ENCODE assay signal across 23 mouse cellular contexts in the genomic region with DNA sequence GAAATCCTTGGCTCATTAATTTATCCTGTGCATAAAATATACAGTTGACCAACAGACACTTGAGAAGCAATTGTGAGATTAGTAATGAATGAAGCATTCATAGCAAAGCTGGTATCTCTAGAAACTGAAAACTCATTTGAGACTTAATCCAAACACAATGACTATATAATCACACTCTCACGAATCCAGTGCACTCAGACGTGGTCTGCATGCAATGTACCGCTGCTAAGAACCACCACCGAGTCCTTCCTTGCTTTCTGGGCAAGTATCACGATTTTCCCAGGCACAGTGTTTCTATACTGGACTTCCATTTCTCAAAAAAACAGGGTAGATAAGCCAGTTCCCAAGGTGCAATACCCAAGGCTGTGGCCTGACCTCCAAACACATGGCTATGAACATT.
DNase-seq lines count a peak whose midpoint lies in the region; ATAC-seq and TF ChIP-seq lines count a peak whose summit lies in the region.
"Had no signal": no experiment of that assay in that cellular context is flagged by ENCODE, and none has a peak within 500 bp of the region (broad histone marks: within the 10 kb centered on the region; RNA-seq: fewer than 3 reads in every experiment).

No protein-coding gene starts in this region.

- H3K9ac ChIP-seq in forebrain, embryonic 12.5 days, result no peak overlapping the region
- H3K9ac ChIP-seq in forebrain, embryonic 16.5 days (replicated peaks; ENCODE audit: low read depth, low read length), result no peak overlapping the region
- H3K9ac ChIP-seq in midbrain, embryonic 11.5 days (ENCODE audit: low read length), result no peak overlapping the region
- H3K9ac ChIP-seq in midbrain, postnatal 0 days (replicated peaks; ENCODE audit: low read length, poor library complexity, severe bottlenecking), result no peak overlapping the region
- H3K9ac ChIP-seq in midbrain, embryonic 14.5 days (replicated peaks; ENCODE audit: low read length), result no peak overlapping the region
- H3K9ac ChIP-seq: embryonic facial prominence, embryonic 12.5 days; forebrain, postnatal 0 days had no signal

- no peaks in the 10 kb centered on the region for H3K27me3 ChIP-seq in forebrain, embryonic 12.5 days
- no peaks in the 10 kb centered on the region for H3K27me3 ChIP-seq in forebrain, embryonic 16.5 days (replicated peaks; ENCODE audit: control insufficient read depth, insufficient read depth, low read length)
- H3K27me3 ChIP-seq in midbrain, embryonic 11.5 days (ENCODE audit: control insufficient read depth, insufficient read depth, low read length), result no peaks in the 10 kb centered on the region
- no peaks in the 10 kb centered on the region for H3K27me3 ChIP-seq in midbrain, postnatal 0 days (ENCODE audit: insufficient read depth, low read length)
- no peaks in the 10 kb centered on the region for H3K27me3 ChIP-seq in midbrain, embryonic 14.5 days (ENCODE audit: control insufficient read depth, insufficient read depth, low read length)
- no peaks in the 10 kb centered on the region for H3K27me3 ChIP-seq in midbrain, embryonic 10.5 days (ENCODE audit: low read depth, poor library complexity, severe bottlenecking)
- H3K27me3 ChIP-seq: CH12.LX; embryonic facial prominence, embryonic 12.5 days; Patski had no signal

- H3K4me2 ChIP-seq in forebrain, embryonic 12.5 days, result no peak overlapping the region
- no peak overlapping the region for H3K4me2 ChIP-seq in forebrain, embryonic 16.5 days (ENCODE audit: low read length)
- no peak overlapping the region for H3K4me2 ChIP-seq in midbrain, embryonic 11.5 days
- no peak overlapping the region for H3K4me2 ChIP-seq in midbrain, postnatal 0 days (ENCODE audit: low read depth, low read length, poor library complexity, severe bottlenecking)
- H3K4me2 ChIP-seq in midbrain, embryonic 14.5 days (ENCODE audit: low read length), result no peak overlapping the region
- H3K4me2 ChIP-seq: embryonic facial prominence, embryonic 12.5 days had no signal

- H3K4me3 ChIP-seq in forebrain, embryonic 12.5 days (replicated peaks), result no peak overlapping the region
- H3K4me3 ChIP-seq in forebrain, embryonic 16.5 days (replicated peaks; ENCODE audit: low read length), result no peak overlapping the region
- H3K4me3 ChIP-seq in midbrain, embryonic 11.5 days (ENCODE audit: low read depth, low read length), result no peak overlapping the region
- no peak overlapping the region for H3K4me3 ChIP-seq in midbrain, postnatal 0 days (ENCODE audit: low read depth, low read length)
- H3K4me3 ChIP-seq in midbrain, embryonic 14.5 days (replicated peaks; ENCODE audit: low read depth, low read length), result no peak overlapping the region
- no peak overlapping the region for H3K4me3 ChIP-seq in midbrain, embryonic 10.5 days
- H3K4me3 ChIP-seq: embryonic facial prominence, embryonic 10.5 days; embryonic facial prominence, embryonic 12.5 days had no signal

- H3K4me1 ChIP-seq in forebrain, embryonic 12.5 days, result no peaks in the 10 kb centered on the region
- no peaks in the 10 kb centered on the region for H3K4me1 ChIP-seq in forebrain, embryonic 16.5 days (replicated peaks; ENCODE audit: control insufficient read depth, insufficient read depth, low read length)
- H3K4me1 ChIP-seq in midbrain, embryonic 11.5 days (ENCODE audit: control insufficient read depth, insufficient read depth, low read length), result no peaks in the 10 kb centered on the region
- no peaks in the 10 kb centered on the region for H3K4me1 ChIP-seq in midbrain, postnatal 0 days (ENCODE audit: insufficient read depth, low read length)
- no peaks in the 10 kb centered on the region for H3K4me1 ChIP-seq in midbrain, embryonic 14.5 days (ENCODE audit: control insufficient read depth, insufficient read depth, low read length)
- no peaks in the 10 kb centered on the region for H3K4me1 ChIP-seq in midbrain, embryonic 10.5 days
- H3K4me1 ChIP-seq: embryonic facial prominence, embryonic 10.5 days; embryonic facial prominence, embryonic 12.5 days had no signal

- no peak for TF ChIP-seq CTCF in midbrain, postnatal 0 days (IDR thresholded peaks at IDR 0.05)

- no peak overlapping the region for H3K27ac ChIP-seq in forebrain, embryonic 12.5 days
- no peak overlapping the region for H3K27ac ChIP-seq in forebrain, embryonic 16.5 days (ENCODE audit: low read length)
- H3K27ac ChIP-seq in midbrain, embryonic 11.5 days (ENCODE audit: low read depth, low read length), result no peak overlapping the region
- no peak overlapping the region for H3K27ac ChIP-seq in midbrain, postnatal 0 days (ENCODE audit: low read depth, low read length)
- H3K27ac ChIP-seq in midbrain, embryonic 14.5 days (replicated peaks; ENCODE audit: low read depth, low read length), result no peak overlapping the region
- H3K27ac ChIP-seq in midbrain, embryonic 10.5 days (replicated peaks), result no peak overlapping the region
- H3K27ac ChIP-seq: embryonic facial prominence, embryonic 10.5 days; embryonic facial prominence, embryonic 12.5 days had no signal

- 54% methylated on average over 5 of the region's 5 CpGs for WGBS in forebrain, embryonic 12.5 days
- WGBS in forebrain, embryonic 16.5 days, result 52% methylated on average over 5 of the region's 5 CpGs
- 61% methylated on average over 5 of the region's 5 CpGs for WGBS in midbrain, embryonic 11.5 days
- WGBS in midbrain, postnatal 0 days, result 64% methylated on average over 5 of the region's 5 CpGs
- WGBS in midbrain, embryonic 14.5 days, result 62% methylated on average over 5 of the region's 5 CpGs
- 80% methylated on average over 5 of the region's 5 CpGs for WGBS in midbrain, embryonic 10.5 days

- no peaks in the 10 kb centered on the region for H3K9me3 ChIP-seq in forebrain, embryonic 12.5 days
- H3K9me3 ChIP-seq in forebrain, embryonic 16.5 days (ENCODE audit: control insufficient read depth, low read length), result no peaks in the 10 kb centered on the region
- H3K9me3 ChIP-seq in midbrain, embryonic 11.5 days (ENCODE audit: control insufficient read depth, low read length), result no peaks in the 10 kb centered on the region
- no peaks in the 10 kb centered on the region for H3K9me3 ChIP-seq in midbrain, postnatal 0 days (ENCODE audit: low read length)
- no peaks in the 10 kb centered on the region for H3K9me3 ChIP-seq in midbrain, embryonic 14.5 days (ENCODE audit: control insufficient read depth, low read length)
- no peaks in the 10 kb centered on the region for H3K9me3 ChIP-seq in midbrain, embryonic 10.5 days (replicated peaks)
- H3K9me3 ChIP-seq: embryonic facial prominence, embryonic 10.5 days; embryonic facial prominence, embryonic 12.5 days; G1E had no signal

- no peaks in the 10 kb centered on the region for H3K36me3 ChIP-seq in forebrain, embryonic 12.5 days (replicated peaks)
- H3K36me3 ChIP-seq in forebrain, embryonic 16.5 days (ENCODE audit: control insufficient read depth, insufficient read depth), result no peaks in the 10 kb centered on the region
- H3K36me3 ChIP-seq in midbrain, embryonic 11.5 days (ENCODE audit: control insufficient read depth, insufficient read depth, low read length), result no peaks in the 10 kb centered on the region
- H3K36me3 ChIP-seq in midbrain, postnatal 0 days (ENCODE audit: insufficient read depth, low read length), result no peaks in the 10 kb centered on the region
- H3K36me3 ChIP-seq in midbrain, embryonic 14.5 days (ENCODE audit: control insufficient read depth, insufficient read depth, low read length), result no peaks in the 10 kb centered on the region
- H3K36me3 ChIP-seq in midbrain, embryonic 10.5 days, result no peaks in the 10 kb centered on the region
- H3K36me3 ChIP-seq: embryonic facial prominence, embryonic 10.5 days; embryonic facial prominence, embryonic 12.5 days; G1E had no signal

- no peak for DNase-seq in midbrain, embryonic 11.5 days (ENCODE audit: low spot score, missing footprints)
- DNase-seq in midbrain, postnatal 0 days (ENCODE audit: low spot score), result no peak
- DNase-seq in midbrain, embryonic 14.5 days, result peak; percentile 6
- DNase-seq in midbrain, embryonic 10.5 days (ENCODE audit: low spot score), result no peak
- DNase-seq: adrenal gland, adult 8-10 months; adrenal gland, postnatal 14 days; B cell, adult 2 months; cerebellum, adult 11-12 months; cerebellum, adult 2 months; cerebellum, adult 9-10 months; cerebellum, postnatal 10 days; cerebellum, postnatal 25 days; forebrain, postnatal 0 days had no signal

- ATAC-seq in forebrain, embryonic 12.5 days (ENCODE audit: low FRiP score), result peak; percentile 41; the same call in 1 of the 2 replicates
- ATAC-seq in forebrain, embryonic 16.5 days, result no peak
- ATAC-seq in midbrain, embryonic 11.5 days (ENCODE audit: low FRiP score), result peak; percentile 67; the same call in 1 of the 2 replicates
- ATAC-seq in midbrain, postnatal 0 days (ENCODE audit: low FRiP score), result no peak
- ATAC-seq in midbrain, embryonic 14.5 days (ENCODE audit: low FRiP score, low TSS enrichment), result no peak
- ATAC-seq: activated CD4-positive, CD25-positive, alpha-beta regulatory T cell, adult 4 months; CD4-positive, CD25-positive, alpha-beta regulatory T cell, adult 4 months; forebrain, embryonic 14.5 days; forebrain, postnatal 0 days; Patski had no signal

Comparison
In these comparisons a context has a peak if more than half of its experiments do, and no peak if none do; other contexts are left out.
1. ATAC-seq: peak in forebrain, embryonic 12.5 days (single experiment) and midbrain, embryonic 11.5 days (single experiment); none in forebrain, embryonic 16.5 days (single experiment), midbrain, postnatal 0 days (single experiment) and midbrain, embryonic 14.5 days (single experiment).